In genomic region chrX:41402656-41403055, GRCm38 (mm10) we compare ENCODE assay signal across 8 mouse cellular contexts. TPM values are rescaled to one million over a fixed set of nuclear protein-coding genes. Genes with fewer than 3 reads are reported as not detected.
DNase-seq lines count a peak whose midpoint lies in the region; ATAC-seq lines count a peak whose summit lies in the region.

No protein-coding gene starts in this region.

- peak overlapping the region; percentile 38 for H3K4me3 ChIP-seq in limb, embryonic 15.5 days

- peaks cover 6% of the 10 kb centered on the region; the same call in 1 of the 2 replicates for H3K4me1 ChIP-seq in limb, embryonic 15.5 days

- DNase-seq in embryo, embryonic 10 days (ENCODE audit: low spot score), result peak; percentile 13
- no peak for DNase-seq in embryo, embryonic 9.5 days (ENCODE audit: extremely low spot score)
- peak; percentile 3 for DNase-seq in thymus, postnatal 0 days (ENCODE audit: low spot score)
- DNase-seq in thymus, postnatal 25 days, result no peak
- DNase-seq in layer of hippocampus, adult 9-10 months (ENCODE audit: low spot score), result no peak
- DNase-seq in gastrocnemius, postnatal 4 days (ENCODE audit: low spot score in 2 of 2), result no peak
- DNase-seq in thymus, adult 18-20 months, result no peak

- H3K9ac ChIP-seq in limb, embryonic 15.5 days, result no peak overlapping the region

- no peaks in the 10 kb centered on the region for H3K9me3 ChIP-seq in limb, embryonic 15.5 days

- H3K27ac ChIP-seq in limb, embryonic 15.5 days, result no peak overlapping the region

- ATAC-seq in limb, embryonic 15.5 days (ENCODE audit: insufficient number of reproducible peaks, low FRiP score, low TSS enrichment, low read depth), result no peak

- H3K27me3 ChIP-seq in limb, embryonic 15.5 days, result no peaks in the 10 kb centered on the region

- 20% methylated on average over 6 of the region's 6 CpGs for WGBS in limb, embryonic 15.5 days

- H3K36me3 ChIP-seq in limb, embryonic 15.5 days, result no peaks in the 10 kb centered on the region

- H3K4me2 ChIP-seq in limb, embryonic 15.5 days, result peak overlapping the region; percentile 56

RNA-seq across cellular contexts. Expression of gene Gria3, which starts 2.0 kb away (rescaled TPM):
- polyA plus RNA-seq in thymus, postnatal 0 days (2015; fragmentation: Nextera tagmentation; extraction: Ambion mirVana), result 2.4 and 2.5 TPM in 2 replicates
- 4.7 and 7.4 TPM in 2 replicates for polyA plus RNA-seq in limb, embryonic 15.5 days (2015; fragmentation: Nextera tagmentation; extraction: Ambion mirVana)
- total RNA-seq in gastrocnemius, postnatal 4 days (2021), result 10 to 100 TPM in 1 of 2 experiments, 1 to 10 TPM in 1; 7.9 to 10.1 TPM

Comparison
In these comparisons a context has a peak if more than half of its experiments do, and no peak if none do; other contexts are left out.
1. DNase-seq: peak in embryo, embryonic 10 days (single experiment) and thymus, postnatal 0 days (single experiment); none in embryo, embryonic 9.5 days (single experiment), thymus, postnatal 25 days (single experiment), layer of hippocampus, adult 9-10 months (single experiment), gastrocnemius, postnatal 4 days (0 of 2) and thymus, adult 18-20 months (0 of 2).